In the genomic region with DNA sequence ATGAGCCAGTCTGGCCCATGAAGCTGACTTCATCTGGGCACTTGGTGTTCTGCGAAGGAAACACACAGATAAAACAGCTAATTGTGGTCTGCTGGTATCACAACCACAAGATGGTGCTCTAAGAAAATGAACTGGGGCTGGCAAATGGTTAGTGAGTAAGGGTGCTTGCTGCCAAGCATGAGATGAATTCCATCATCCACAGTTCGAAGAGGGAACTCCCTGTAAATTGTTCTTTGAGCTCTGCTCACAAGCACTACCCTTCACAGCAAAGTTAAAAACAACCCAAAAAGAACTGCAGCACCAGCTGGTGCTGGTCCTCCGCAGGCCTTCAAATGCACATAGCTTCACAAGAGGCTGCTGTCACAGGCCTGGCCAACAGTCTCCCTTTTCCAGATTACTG, we compare ENCODE assay signal across 8 mouse cellular contexts. TPM values are rescaled to one million over a fixed set of nuclear protein-coding genes. Genes with fewer than 3 reads are reported as not detected.
DNase-seq lines count a peak whose midpoint lies in the region; ATAC-seq and TF ChIP-seq lines count a peak whose summit lies in the region.

No protein-coding gene starts in this region.

- no peaks in the 10 kb centered on the region for H3K27me3 ChIP-seq in forebrain, embryonic 13.5 days
- no peaks in the 10 kb centered on the region for H3K27me3 ChIP-seq in forebrain, embryonic 12.5 days
- H3K27me3 ChIP-seq in stomach, postnatal 0 days (ENCODE audit: control insufficient read depth, insufficient read depth, low read length), result no peaks in the 10 kb centered on the region

- no peak overlapping the region for H3K27ac ChIP-seq in forebrain, embryonic 13.5 days
- H3K27ac ChIP-seq in forebrain, embryonic 12.5 days, result no peak overlapping the region
- H3K27ac ChIP-seq in stomach, postnatal 0 days (replicated peaks), result no peak overlapping the region; the same call in 1 of the 2 replicates

- TF ChIP-seq CTCF in stomach, postnatal 0 days (IDR thresholded peaks at IDR 0.05; ENCODE audit: low read depth), result peak; percentile 85

- H3K9me3 ChIP-seq in forebrain, embryonic 13.5 days (replicated peaks), result no peaks in the 10 kb centered on the region
- H3K9me3 ChIP-seq in forebrain, embryonic 12.5 days, result no peaks in the 10 kb centered on the region
- no peaks in the 10 kb centered on the region for H3K9me3 ChIP-seq in stomach, postnatal 0 days (ENCODE audit: control insufficient read depth, low read length)

- no peak for TF ChIP-seq EP300 in stomach, postnatal 0 days (optimal IDR thresholded peaks at IDR 0.05)

- H3K36me3 ChIP-seq in forebrain, embryonic 13.5 days (ENCODE audit: poor library complexity, severe bottlenecking), result peaks cover 89% of the 10 kb centered on the region
- H3K36me3 ChIP-seq in forebrain, embryonic 12.5 days (replicated peaks), result peaks cover 90% of the 10 kb centered on the region
- peaks cover 29% of the 10 kb centered on the region for H3K36me3 ChIP-seq in stomach, postnatal 0 days (ENCODE audit: control insufficient read depth, insufficient read depth, low read length)

- peaks cover 31% of the 10 kb centered on the region for H3K4me1 ChIP-seq in forebrain, embryonic 13.5 days
- peaks cover 31% of the 10 kb centered on the region for H3K4me1 ChIP-seq in forebrain, embryonic 12.5 days
- no peaks in the 10 kb centered on the region for H3K4me1 ChIP-seq in stomach, postnatal 0 days (replicated peaks; ENCODE audit: control insufficient read depth, insufficient read depth)

- H3K9ac ChIP-seq in forebrain, embryonic 13.5 days, result no peak overlapping the region
- no peak overlapping the region for H3K9ac ChIP-seq in forebrain, embryonic 12.5 days
- H3K9ac ChIP-seq in stomach, postnatal 0 days (ENCODE audit: low read length), result no peak overlapping the region

- intact Hi-C loops in heart, postnatal 25 days (cut with DNase I), result loop anchor here (2.0 to 10.0 kb wide), 3 partner anchors 135 to 309 kb away; no protein-coding TSS in a partner anchor
- intact Hi-C loops in left cerebral cortex, postnatal 36 days (cut with DNase I), result loop anchor here (2.0 to 5.0 kb wide), 2 partner anchors 132 to 155 kb away; a partner anchor contains a TSS

- H3K4me2 ChIP-seq in forebrain, embryonic 13.5 days, result no peak overlapping the region
- no peak overlapping the region for H3K4me2 ChIP-seq in forebrain, embryonic 12.5 days
- H3K4me2 ChIP-seq in stomach, postnatal 0 days (replicated peaks; ENCODE audit: low read depth), result no peak overlapping the region

- H3K4me3 ChIP-seq in forebrain, embryonic 13.5 days, result no peak overlapping the region
- H3K4me3 ChIP-seq in forebrain, embryonic 12.5 days (replicated peaks), result no peak overlapping the region
- no peak overlapping the region for H3K4me3 ChIP-seq in stomach, postnatal 0 days (ENCODE audit: low read depth, low read length)

- 76% methylated on average over 3 of the region's 3 CpGs for WGBS in forebrain, embryonic 13.5 days
- 86% methylated on average over 3 of the region's 3 CpGs for WGBS in forebrain, embryonic 12.5 days
- whole genome bisulfite sequencing in stomach, postnatal 0 days, result 39% methylated on average over 3 of the region's 3 CpGs

- DNase-seq in 3T3-L1 (ENCODE audit: low read depth, low spot score), result peak; percentile 74
- peak; percentile 66 for DNase-seq in cerebellum, adult 9-11 months
- DNase-seq in heart, postnatal 25 days (ENCODE audit: low spot score), result peak; percentile 12
- peak; percentile 53 to 54 for DNase-seq in left cerebral cortex, postnatal 36 days (ENCODE audit: low spot score in 2 of 2)
- peak; percentile 25 for DNase-seq in stomach, postnatal 0 days (ENCODE audit: low spot score)
- no peak for DNase-seq in thymus, postnatal 25 days

- ATAC-seq in forebrain, embryonic 13.5 days, result 0 out of 2 replicates have a peak, but pooled peaks have one; percentile 34
- no peak for ATAC-seq in forebrain, embryonic 12.5 days (ENCODE audit: low FRiP score)
- ATAC-seq in stomach, postnatal 0 days (ENCODE audit: low FRiP score, low TSS enrichment), result peak; percentile 58; the same call in 1 of the 2 replicates

RNA-seq across cellular contexts. Expression of a gene that starts 27.8 kb away (rescaled TPM):
- polyA plus RNA-seq in forebrain, embryonic 13.5 days (2015; fragmentation: Nextera tagmentation; extraction: Ambion mirVana), result 273 and 289 TPM in 2 replicates
- 247 and 249 TPM in 2 replicates for polyA plus RNA-seq in forebrain, embryonic 12.5 days (2016; fragmentation: Nextera tagmentation; extraction: Ambion mirVana)
- 100 to 1,000 TPM; 249 to 259 TPM for total RNA-seq in heart, postnatal 25 days (2021)
- total RNA-seq in left cerebral cortex, postnatal 36 days (2021), result 100 to 1,000 TPM; 228 to 236 TPM
- 138 and 144 TPM in 2 replicates for polyA plus RNA-seq in stomach, postnatal 0 days (2015; fragmentation: Nextera tagmentation; extraction: Ambion mirVana)
